Mouse (Mus musculus): ENCODE data around the gene Plekhj1.
"Not testable (repeated sequence)": the region's sequence is repeated elsewhere in the genome, so short reads cannot be mapped to it uniquely, and the experiment has no call there.

The Plekhj1 gene

DNA sequence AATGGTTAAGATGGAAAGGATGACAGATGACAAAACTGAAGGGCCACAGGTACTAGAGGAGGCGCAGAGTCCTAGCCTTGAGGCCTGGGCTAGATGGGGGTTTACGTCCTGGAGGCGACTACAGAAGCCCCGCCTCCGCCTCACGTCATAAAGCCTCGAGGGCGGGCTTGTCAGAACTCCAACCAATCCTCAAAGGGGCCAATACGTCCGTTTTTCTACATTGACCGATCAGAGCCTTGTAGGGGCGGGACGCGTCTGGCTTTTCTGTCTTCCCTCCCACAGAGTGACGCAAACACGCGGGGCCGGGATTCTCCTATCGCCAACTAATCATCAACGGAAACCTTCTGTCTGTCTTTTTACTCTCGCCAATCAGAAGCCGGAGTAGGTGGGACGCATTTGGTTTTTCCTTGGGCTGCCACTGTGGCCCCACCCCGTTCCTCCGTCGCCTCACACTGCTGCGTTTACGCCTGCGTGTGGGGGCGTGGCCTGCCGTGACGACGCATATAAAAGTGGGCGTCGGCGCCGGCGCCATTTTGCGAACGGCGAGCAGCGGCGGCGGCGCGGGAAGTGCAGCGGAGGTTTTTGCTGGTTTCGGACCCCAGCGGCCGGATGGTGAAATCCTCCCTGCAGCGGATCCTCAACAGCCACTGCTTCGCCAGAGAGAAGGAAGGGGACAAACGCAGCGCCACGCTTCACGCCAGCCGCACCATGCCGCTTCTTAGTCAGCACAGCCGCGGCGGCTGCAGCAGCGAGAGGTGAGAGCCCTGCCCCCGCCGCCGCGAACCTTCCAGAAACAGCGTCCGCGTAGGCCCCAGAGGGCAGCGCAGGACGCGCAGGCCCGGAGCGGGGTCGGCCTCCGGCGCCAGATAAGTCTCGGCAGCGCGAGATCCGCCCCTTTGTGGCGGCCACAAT lies 28.0 kb upstream of the Plekhj1 start, which contains the start of gene Oaz1:
TSS of gene Oaz1 (plus strand) at position 506 of the 912 bp plus-strand sequence.
- DNase-seq, result peak; percentile 99

DNA sequence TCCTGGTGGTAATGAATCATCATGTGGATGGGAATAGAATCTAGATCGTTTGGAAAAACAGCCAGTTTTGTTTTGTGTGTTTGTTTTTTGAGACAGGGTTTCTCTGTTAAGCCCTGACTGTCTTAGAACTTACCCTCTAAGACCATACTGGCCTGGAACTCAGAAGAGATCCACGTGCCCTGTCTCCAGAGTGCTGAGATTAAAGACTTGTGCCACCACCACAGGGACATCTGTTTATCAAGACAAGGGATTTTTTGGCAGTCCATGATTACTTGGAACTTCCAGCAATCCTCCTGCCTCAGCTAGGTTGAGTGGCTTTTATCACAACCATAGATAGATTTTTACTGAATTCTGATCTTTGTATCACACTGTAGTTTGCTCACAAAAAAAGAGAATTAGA lies 26.4 kb upstream of the Plekhj1 start:
- DNase-seq, result no peak

DNA sequence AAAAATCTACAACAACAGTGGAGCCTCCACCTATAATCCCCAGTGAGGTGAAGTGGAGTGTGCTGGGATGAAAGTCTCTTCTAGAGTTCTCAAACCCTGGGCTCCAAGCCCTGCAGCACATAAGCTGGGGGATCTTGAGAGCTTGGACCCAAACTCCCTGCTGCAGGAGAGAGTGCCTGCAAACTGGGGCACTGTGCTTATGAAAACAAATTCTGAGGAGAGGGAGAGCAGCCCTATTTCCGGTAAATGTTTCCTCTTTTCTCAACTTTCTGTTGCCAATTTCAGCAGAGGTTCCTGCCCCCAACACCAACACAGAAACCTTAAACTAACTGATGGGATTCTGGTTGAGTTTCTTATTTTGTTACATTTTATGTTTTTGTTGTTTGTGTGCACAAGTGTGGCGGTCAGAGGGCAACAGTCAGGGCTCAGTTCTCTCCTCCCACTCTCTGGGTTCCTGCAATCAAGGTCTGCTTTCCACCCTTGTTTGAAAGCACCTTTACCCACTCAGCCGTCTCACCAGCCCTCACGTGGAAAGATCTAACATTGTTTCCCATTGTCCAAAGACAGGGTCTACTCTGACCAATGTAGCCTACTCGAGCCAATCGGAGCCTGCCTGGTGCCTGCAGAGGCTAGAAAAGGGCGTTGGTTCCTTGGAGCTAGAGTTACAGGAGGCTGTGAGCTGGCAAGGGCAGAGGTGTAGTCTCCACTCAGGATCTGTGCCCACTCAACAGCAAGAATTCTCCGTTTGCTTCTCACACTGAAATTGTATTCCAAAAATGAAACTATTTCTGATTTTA lies 25.6 kb upstream of the Plekhj1 start:
- no peak for DNase-seq

DNA sequence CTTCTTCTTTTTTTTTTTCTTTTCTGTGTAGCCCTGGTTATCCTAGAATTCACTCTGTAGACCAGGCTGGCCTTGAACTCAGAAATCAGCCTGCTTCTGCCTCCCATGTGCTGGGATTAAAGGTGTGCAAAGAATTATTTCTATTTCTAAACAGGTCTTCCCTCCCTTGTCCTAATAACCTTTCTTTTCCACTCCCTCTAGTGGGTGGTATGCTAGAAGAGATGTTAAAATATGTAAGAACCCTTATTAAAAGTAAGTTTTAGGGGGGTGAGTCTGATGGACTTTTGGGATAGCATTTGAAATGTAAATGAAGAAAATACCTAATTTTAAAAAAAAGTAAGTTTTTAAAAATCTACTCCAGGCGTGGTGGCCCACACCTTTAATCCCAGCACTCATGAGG lies 24.9 kb upstream of the Plekhj1 start:
- no peak for DNase-seq

DNA sequence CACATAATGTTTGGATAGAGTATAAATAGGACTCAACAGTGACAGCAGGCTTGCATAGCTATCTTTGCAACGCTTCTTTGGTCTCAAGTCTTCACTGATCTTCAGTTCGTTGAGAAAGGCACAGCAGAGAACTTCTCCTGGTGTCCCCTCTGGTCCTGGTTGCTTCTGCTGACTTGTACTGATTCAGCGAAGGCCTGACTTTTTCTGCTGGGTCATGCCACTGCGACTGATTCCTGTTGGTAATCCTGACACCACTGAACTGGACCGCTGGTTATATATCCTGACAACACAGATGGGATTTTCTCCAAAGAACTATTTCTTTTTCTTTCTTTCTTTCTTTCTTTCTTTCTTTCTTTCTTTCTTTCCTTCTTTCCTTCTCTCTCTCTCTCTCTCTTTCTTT lies 24.1 kb upstream of the Plekhj1 start:
- no peak for DNase-seq

DNA sequence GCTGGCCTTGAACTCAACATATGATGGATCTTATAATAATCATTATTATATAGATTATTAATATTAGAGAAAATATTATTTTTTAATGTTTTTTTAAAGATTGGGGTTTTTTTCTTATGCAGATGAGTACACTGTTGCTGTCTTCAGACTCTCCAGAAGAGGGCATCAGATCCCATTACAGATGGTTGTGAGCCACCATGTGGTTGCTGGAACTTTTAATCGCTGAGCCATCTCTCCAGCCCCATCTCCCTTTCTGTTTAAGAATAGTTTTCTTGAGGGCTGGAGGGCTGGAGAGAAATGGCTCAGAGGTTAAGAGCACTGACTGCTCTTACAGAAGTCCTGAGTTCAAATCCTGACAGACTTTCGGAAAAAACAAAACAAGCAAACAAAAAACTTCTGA lies 23.6 kb upstream of the Plekhj1 start:
- peak; percentile 60 to 63 for DNase-seq

DNA sequence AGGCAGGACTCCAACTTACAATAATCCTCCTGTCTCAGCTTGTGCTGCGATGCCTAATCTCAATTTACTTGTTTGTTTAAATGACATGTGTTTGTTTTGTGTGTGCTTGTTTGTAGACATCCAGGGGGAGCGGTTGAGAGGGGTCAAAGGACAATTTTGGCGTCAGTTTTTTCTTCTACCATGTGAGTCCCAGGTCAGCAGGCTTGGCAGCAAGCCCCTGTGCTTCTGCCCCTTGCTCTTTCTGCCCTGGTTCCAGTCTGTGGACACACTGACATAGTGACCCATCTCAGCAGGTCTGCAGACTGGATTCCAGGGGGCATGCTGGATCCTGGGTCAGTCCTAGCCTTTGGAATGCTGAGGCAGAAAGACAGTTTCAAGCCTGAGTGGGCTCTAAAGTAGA lies 21.0 kb upstream of the Plekhj1 start:
- DNase-seq, result no peak

DNA sequence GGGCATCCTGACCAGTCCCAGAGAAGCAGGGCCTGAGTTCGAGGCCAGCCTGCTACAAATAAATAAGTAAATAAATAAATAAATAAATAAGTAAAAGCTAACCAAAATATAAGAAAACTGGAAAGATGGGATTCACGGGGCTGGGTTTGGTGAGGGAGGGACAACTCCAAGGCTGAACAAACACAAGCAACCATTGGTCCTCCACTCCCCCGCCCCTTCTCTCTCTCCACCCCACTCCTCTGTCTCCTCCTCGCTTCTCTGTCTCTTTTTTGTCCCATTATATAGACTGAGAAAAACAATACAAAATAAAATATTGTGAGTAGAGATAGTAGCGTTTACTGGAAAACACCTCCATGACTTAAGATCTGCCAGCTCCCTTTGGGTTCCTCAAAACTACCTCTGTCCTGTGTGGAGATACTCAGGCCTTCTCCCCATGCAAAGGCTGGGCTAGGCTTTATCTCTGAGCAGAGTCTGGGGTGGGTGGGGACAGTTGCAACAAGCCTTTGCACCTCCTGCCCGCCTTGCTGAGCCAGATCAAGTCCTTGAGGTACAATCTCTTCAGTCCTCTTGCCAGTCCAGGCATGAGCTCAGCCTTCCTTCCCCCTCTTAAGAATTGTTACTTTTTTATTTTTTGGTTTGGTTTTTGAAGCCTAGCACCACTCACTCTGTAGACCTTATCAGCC lies 20.3 kb upstream of the Plekhj1 start:
- no peak for DNase-seq

DNA sequence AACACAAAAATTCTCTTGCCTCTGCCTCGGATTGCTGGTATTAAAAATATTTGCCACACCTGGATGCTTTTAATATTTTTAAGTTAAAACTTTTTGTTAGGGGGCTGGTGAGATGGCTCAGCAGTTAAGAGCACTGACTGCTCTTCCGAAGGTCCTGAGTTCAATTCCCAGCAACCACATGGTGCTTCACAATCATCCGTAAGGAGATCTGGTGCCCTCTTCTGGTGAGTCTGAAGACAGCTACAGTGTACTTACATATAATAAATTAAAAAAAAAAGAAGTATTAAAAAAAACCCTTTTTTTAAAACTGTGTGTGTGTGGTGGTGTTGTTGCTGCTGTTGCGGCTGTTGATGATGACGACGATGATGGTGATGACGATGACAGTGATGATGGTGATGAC lies 19.5 kb upstream of the Plekhj1 start:
- not testable (repeated sequence) for DNase-seq

DNA sequence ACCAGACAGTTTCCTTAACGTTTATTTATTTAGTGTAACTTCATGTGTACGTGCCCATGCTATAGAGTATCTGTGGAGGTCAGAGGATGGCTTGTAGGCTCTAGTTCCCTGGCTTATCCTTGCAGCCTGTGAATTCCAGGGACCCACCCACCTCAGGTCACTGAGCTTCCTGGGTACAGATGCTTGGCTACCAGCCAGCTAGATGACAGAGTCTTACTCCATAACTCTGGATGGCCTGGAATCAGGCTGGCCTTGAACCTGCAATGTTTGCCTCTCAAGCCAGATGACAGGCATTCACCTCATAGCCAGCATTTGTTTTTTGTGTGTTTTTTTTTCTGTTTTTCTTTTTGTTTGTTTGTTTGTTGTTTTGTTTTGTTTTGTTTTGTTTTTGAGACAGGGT lies 18.7 kb upstream of the Plekhj1 start:
- DNase-seq, result no peak

DNA sequence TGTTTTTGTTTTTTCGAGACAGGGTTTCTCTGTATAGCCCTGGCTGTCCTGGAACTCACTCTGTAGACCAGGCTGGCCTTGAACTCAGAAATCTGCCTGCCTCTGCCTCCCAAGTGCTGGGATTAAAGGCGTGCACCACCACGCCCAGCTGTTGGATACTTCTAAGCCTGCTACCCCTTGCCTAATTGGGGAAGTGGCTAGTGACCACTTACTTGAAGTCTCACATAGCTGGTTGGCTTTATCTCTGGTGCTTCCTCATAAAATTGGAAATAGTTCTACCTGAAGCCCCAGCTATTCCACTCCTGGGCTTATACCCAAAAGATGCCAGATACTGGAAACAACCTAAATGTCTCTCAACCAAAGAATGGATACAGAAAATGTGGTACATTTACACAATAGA lies 17.9 kb upstream of the Plekhj1 start:
- not testable (repeated sequence) for DNase-seq

DNA sequence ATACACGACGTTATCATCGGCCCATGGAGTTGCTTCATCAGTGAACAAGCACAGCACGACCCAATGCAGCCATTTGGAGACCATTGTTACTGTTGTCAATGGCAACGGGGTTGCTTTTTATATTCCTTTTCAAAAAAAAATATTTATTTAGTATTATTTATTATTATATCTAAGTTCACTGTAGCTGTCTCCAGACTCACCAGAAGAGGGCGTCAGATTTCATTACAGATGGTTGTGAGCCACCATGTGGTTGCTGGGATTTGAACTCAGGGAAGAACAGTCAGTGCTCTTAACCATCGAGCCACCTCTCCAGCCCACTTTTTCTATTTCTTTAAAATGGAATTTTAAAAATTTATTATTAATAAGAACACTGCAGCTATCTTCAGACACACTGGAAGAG lies 16.4 kb upstream of the Plekhj1 start:
- DNase-seq, result no peak

DNA sequence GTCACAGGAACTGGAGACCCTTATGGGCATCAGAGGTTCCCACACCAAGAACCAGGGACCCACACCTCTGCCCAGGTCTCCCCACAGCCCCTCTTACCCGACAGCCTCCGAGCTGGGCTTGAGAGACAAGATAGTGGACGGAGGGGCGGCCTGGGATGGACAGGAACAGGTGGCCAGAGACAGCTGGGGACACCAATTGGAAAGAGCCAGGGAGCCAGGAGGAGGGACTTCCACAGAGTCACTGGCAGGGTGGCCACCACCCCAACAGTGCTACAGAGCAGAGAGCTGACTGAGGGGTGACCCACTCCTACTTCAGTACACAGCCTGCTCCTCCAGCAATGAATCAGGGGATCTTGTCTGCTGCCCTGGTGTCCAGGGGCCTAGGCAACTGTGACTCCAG lies 14.9 kb upstream of the Plekhj1 start, which contains the start of gene Jsrp1:
TSS of gene Jsrp1 (minus strand) at position 133 of the 400 bp plus-strand sequence.
- no peak for DNase-seq

DNA sequence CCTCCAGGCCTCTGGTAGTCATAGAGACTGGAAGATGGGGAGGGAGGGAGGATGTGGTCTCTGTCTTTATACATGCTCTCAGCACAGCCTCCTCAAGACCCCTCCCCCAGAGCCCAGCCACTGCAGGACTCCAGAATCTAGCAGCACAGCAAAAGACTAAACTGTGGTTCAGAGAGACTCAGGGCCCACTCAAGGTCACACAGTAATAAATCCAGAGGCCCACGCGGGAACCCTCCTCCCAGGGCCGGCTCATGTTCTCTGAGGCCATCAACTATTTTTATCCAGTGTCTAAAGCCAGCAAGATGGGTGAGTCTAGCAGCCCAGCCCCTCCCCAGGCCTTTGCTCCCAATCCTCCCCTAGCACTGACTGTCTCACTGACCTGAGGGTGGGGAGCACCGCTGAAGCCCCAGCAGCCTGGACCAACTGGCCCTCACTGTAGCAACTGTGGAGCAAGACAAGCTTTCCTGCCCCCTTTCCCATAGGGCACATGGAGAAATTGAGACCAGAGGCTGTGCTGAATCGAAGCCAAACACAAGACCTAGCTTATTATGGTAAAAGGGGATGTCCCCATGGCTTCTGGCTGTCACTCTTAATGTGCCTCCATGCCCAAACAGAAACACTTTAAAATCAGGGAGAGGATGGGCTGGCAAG lies 14.1 kb upstream of the Plekhj1 start:
- no peak for DNase-seq

DNA sequence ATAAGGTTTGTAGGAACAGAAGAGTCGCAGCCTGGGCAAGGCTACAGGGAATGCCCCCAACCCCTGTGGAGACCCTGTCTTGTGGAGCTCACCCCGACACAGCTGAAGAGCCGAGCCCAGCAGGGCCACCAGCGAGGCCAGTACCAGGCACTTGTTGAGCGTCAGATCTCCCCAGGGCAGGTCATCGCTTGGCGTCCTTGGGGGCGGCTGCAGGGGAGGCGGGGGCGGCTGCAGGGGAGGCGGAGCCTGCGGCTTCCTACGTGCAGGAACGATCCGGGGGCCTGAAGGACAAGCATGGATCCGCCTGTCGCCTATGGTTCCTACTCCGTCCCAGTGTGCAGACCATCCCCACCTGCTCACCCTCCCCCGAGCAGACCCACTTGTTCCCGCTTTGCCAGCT lies 11.7 kb upstream of the Plekhj1 start:
- peak in 1 of 2 experiments; percentile 21 for DNase-seq

DNA sequence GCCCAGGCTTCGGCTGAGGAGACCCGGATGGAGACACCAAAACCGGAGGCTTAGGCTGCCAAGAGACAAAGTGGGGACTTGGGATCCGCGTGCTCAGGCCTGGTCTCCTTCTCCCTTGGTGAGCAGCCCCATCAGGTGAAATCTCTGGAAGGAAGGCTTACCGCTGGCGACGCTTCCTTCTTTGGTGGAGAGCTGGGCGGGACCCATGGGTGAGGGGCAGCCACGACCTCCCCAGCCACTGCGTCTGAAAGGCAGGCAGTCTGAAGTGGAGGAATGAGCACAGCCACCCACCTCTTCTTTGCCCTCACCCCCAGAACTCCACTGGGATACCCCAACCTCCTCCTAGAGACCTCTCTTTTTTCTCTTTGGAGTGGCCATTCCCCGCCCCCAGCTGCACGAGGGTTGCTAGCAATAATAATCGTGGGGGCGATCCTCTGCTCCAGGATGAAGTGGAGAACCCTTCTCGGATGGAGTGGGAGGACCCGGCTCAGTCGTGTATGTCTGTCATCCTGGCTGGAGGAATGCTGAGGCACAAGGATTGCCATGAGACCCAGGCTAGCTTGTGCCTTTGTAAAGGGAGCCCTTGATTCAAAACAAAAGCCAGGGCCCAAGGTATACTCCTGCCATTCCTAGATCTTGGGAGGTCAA lies 10.7 kb upstream of the Plekhj1 start:
- DNase-seq, result peak in 1 of 2 experiments; percentile 18

DNA sequence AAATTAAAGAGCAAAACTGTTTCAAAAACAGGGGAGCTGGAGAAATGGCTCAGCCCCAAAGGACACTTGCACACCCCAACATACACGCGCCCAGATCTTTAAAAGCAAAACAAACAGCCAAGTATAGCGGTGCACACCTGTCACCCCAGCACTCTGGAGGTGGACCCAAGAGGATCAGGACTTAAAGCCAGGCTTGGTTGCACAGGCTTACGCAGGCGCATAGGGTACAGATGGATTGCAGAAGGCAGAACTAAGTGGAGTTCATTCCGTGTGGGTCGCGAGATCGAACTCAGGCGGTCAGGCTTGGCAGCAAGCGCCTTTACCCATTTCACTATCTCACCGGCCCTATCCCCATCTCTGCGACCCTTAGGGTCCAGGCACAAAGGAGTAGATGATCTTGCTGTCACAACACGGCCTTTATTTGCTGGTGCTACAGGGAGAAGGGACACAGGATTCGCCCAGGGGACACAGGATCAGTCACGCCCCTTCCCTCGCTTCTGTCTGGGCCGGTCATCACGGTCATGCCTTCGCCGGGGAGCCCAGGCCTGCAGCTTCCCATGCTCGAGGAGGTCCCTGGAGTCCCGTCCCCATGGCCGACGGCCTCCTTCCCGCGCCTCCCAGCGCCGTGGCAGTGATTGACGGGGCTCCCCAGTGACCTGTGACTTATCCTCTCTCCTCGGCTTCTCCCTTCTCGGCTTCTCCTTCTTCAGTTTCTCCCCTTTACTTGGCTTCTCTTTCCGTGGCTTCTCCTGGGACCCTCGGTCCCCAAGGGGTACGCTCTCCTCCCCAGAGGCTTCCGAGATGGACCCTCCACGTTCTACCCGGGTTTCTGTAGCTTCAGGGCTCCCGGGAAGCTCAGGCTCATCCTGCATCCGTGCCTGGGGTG lies 9.9 kb upstream of the Plekhj1 start:
- peak in 1 of 2 experiments; percentile 20 for DNase-seq

DNA sequence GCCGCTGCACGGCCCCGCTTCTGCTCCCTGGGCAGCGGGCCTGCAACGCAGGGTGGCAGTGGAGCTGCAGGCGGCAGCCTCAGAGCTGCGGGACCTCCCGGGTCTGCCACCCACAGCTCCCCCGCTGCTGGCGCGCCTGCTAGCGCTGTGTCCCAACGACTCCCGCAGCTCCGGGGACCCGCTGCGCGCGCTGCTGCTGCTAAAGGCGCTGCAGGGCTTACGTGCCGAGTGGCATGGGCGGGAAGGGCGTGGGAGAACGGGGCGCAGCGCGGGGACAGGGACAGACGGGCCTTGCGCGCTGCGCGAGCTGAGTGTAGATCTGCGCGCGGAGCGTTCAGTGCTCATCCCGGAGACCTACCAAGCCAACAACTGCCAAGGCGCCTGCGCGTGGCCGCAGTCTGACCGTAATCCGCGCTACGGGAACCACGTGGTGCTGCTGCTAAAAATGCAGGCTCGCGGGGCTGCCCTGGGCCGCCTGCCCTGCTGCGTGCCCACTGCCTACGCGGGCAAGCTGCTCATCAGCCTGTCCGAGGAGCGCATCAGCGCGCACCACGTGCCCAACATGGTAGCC lies 8.7 kb upstream of the Plekhj1 start:
- DNase-seq, result peak; percentile 87 to 91

DNA sequence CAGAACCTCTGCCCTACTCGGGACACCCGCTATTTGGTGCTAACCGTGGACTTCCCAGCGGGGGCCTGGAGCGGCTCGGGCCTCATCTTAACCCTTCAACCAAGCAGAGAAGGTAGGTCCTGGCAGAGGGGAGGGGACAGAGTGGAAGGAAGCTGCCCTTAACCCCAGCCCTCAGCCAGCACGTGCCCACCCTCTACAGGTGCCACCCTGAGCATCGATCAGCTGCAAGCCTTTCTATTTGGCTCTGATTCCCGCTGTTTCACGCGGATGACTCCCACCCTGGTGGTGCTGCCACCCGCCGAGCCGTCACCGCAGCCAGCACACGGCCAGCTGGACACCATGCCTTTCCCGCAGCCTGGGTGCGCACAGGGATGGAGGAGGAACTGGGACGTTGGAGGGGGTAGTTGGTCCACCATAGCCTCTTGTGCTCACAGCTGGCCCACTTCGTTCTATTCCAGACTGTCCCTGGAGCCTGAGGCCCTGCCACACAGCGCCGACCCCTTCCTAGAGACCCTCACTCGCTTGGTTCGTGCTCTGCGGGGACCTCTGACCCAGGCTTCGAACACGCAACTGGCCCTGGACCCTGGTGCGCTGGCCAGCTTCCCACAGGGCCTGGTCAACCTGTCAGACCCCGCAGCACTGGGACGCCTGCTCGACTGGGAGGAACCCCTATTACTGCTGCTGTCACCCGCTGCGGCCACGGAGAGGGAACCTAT lies 8.1 kb upstream of the Plekhj1 start:
- peak in 1 of 2 experiments; percentile 35 for DNase-seq

DNA sequence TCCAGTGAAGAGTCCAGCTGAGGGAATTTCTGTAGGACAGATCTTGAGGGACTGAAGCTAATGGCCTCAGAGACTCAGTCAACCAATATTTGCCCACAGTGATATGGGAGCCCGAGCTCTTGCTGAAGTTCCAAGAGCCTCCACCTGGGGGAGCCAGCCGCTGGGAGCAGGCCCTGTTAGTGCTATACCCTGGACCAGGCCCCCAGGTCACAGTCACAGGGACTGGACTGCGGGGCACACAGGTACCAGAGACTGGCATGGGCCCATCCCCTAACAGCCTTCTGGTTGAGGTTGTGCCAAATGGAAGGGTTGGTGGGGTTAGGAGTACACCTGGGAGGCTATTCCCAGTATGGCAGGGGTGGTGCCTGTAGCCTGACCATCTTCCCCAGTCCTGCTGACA lies 7.5 kb upstream of the Plekhj1 start:
- DNase-seq, result peak; percentile 92 to 96
